21 mouse cellular contexts compared by ENCODE assay signal in genomic region chr7:89681666-89682470, GRCm38 (mm10). TPM values are rescaled to one million over a fixed set of nuclear protein-coding genes. Genes with fewer than 3 reads are reported as not detected.
DNase-seq lines count a peak whose midpoint lies in the region; ATAC-seq and TF ChIP-seq lines count a peak whose summit lies in the region.
"Had no signal": no experiment of that assay in that cellular context is flagged by ENCODE, and none has a peak within 500 bp of the region (broad histone marks: within the 10 kb centered on the region; RNA-seq: fewer than 3 reads in every experiment).

No protein-coding gene starts in this region.

- no peak overlapping the region for H3K9ac ChIP-seq in hindbrain, embryonic 13.5 days
- H3K9ac ChIP-seq: heart, embryonic 13.5 days; hindbrain, embryonic 14.5 days had no signal

- ATAC-seq in hindbrain, embryonic 13.5 days (ENCODE audit: low FRiP score), result no peak
- ATAC-seq: inflammation-experienced regulatory T-cells, adult 6 months had no signal

- WGBS in hindbrain, embryonic 10.5 days, result 64% methylated on average over 10 of the region's 10 CpGs
- 60% methylated on average over 10 of the region's 10 CpGs for WGBS in hindbrain, embryonic 13.5 days
- WGBS in embryonic facial prominence, embryonic 10.5 days, result 85% methylated on average over 10 of the region's 10 CpGs

- no peaks in the 10 kb centered on the region for H3K27me3 ChIP-seq in hindbrain, embryonic 10.5 days (ENCODE audit: insufficient read depth, poor library complexity, severe bottlenecking)
- no peaks in the 10 kb centered on the region for H3K27me3 ChIP-seq in hindbrain, embryonic 13.5 days
- H3K27me3 ChIP-seq in embryonic facial prominence, embryonic 10.5 days (replicated peaks; ENCODE audit: low read depth, poor library complexity, severe bottlenecking), result no peaks in the 10 kb centered on the region
- H3K27me3 ChIP-seq: heart, embryonic 13.5 days had no signal

- no peak overlapping the region for H3K4me2 ChIP-seq in hindbrain, embryonic 13.5 days
- H3K4me2 ChIP-seq: heart, embryonic 13.5 days; hindbrain, embryonic 14.5 days had no signal

- H3K27ac ChIP-seq in hindbrain, embryonic 10.5 days, result peak overlapping the region; percentile 17; the same call in 1 of the 2 replicates
- no peak overlapping the region for H3K27ac ChIP-seq in hindbrain, embryonic 13.5 days
- peak overlapping the region; percentile 94 for H3K27ac ChIP-seq in layer of hippocampus, adult 2 months
- no peak overlapping the region for H3K27ac ChIP-seq in embryonic facial prominence, embryonic 10.5 days (replicated peaks)
- H3K27ac ChIP-seq: gastrocnemius, adult 2 months; heart, embryonic 13.5 days; hindbrain, embryonic 14.5 days; limb, embryonic 10.5 days had no signal

- no peaks in the 10 kb centered on the region for H3K9me3 ChIP-seq in hindbrain, embryonic 10.5 days
- no peaks in the 10 kb centered on the region for H3K9me3 ChIP-seq in hindbrain, embryonic 13.5 days
- H3K9me3 ChIP-seq in embryonic facial prominence, embryonic 10.5 days, result no peaks in the 10 kb centered on the region
- H3K9me3 ChIP-seq: heart, embryonic 13.5 days; limb, embryonic 10.5 days had no signal

- H3K36me3 ChIP-seq in hindbrain, embryonic 10.5 days, result no peaks in the 10 kb centered on the region
- H3K36me3 ChIP-seq in hindbrain, embryonic 13.5 days, result no peaks in the 10 kb centered on the region
- H3K36me3 ChIP-seq in embryonic facial prominence, embryonic 10.5 days (replicated peaks), result no peaks in the 10 kb centered on the region
- H3K36me3 ChIP-seq: heart, embryonic 13.5 days; limb, embryonic 10.5 days had no signal

- TF ChIP-seq CTCF in layer of hippocampus, adult 2 months (conservative IDR thresholded peaks at IDR 0.05), result no peak

- no peak for DNase-seq in hindbrain, embryonic 10.5 days (ENCODE audit: low spot score)
- DNase-seq in right cerebral cortex, adult 18-20 months, result peak; percentile 47
- no peak for DNase-seq in right cerebral cortex, postnatal 4 days
- DNase-seq in layer of hippocampus, adult 2 months (ENCODE audit: low spot score in 2 of 2), result peak; percentile 35 to 52
- DNase-seq in telencephalon, adult 2 months (ENCODE audit: low read depth, low spot score), result peak; percentile 75
- no peak for DNase-seq in embryonic facial prominence, embryonic 10.5 days (ENCODE audit: low spot score)
- DNase-seq: adrenal gland, postnatal 25 days; cerebellum, adult 9-11 months; gastrocnemius, adult 2 months; heart, postnatal 14 days; kidney, adult 18-20 months; liver; lung, postnatal 10 days; midbrain, embryonic 14.5 days had no signal

- H3K4me3 ChIP-seq in hindbrain, embryonic 10.5 days, result no peak overlapping the region
- H3K4me3 ChIP-seq in hindbrain, embryonic 13.5 days, result no peak overlapping the region
- no peak overlapping the region for H3K4me3 ChIP-seq in layer of hippocampus, adult 2 months
- no peak overlapping the region for H3K4me3 ChIP-seq in embryonic facial prominence, embryonic 10.5 days
- H3K4me3 ChIP-seq: gastrocnemius, adult 2 months; heart, embryonic 13.5 days; limb, embryonic 10.5 days had no signal

- peaks cover 15% of the 10 kb centered on the region for H3K4me1 ChIP-seq in hindbrain, embryonic 10.5 days (replicated peaks)
- no peaks in the 10 kb centered on the region; the same call in 1 of the 2 replicates for H3K4me1 ChIP-seq in hindbrain, embryonic 13.5 days (replicated peaks)
- H3K4me1 ChIP-seq in embryonic facial prominence, embryonic 10.5 days, result peaks cover 13% of the 10 kb centered on the region
- H3K4me1 ChIP-seq: heart, embryonic 13.5 days had no signal

RNA-seq across cellular contexts. Expression of gene Me3, which starts 49.7 kb away (rescaled TPM):
- 1.4 and 3.3 TPM in 2 replicates for polyA plus RNA-seq in hindbrain, embryonic 10.5 days (2016; fragmentation: Nextera tagmentation; extraction: Ambion mirVana)
- 4.1 and 4.3 TPM in 2 replicates for polyA plus RNA-seq in hindbrain, embryonic 13.5 days (2015; fragmentation: Nextera tagmentation; extraction: Ambion mirVana)
- total RNA-seq in layer of hippocampus, adult 2 months (2021), result 10 to 100 TPM; 83.3 to 90.8 TPM
- polyA plus RNA-seq in embryonic facial prominence, embryonic 10.5 days (2016; fragmentation: Nextera tagmentation; extraction: Ambion mirVana), result 1.5 and 2.6 TPM in 2 replicates
- total RNA-seq: common myeloid progenitor, adult 5-6 weeks; megakaryocyte, adult 5-6 weeks had no signal

Comparison
In these comparisons a context has a peak if more than half of its experiments do, and no peak if none do; other contexts are left out.
1. DNase-seq: peak in right cerebral cortex, adult 18-20 months (single experiment), layer of hippocampus, adult 2 months (2 of 2) and telencephalon, adult 2 months (single experiment); none in hindbrain, embryonic 10.5 days (single experiment), right cerebral cortex, postnatal 4 days (single experiment) and embryonic facial prominence, embryonic 10.5 days (single experiment).
2. H3K27ac ChIP-seq: peak in hindbrain, embryonic 10.5 days (single experiment) and layer of hippocampus, adult 2 months (single experiment); none in hindbrain, embryonic 13.5 days (single experiment) and embryonic facial prominence, embryonic 10.5 days (single experiment).